Mouse (Mus musculus): ENCODE data around the gene Kncn. TPM values are rescaled to one million over a fixed set of nuclear protein-coding genes. Genes with fewer than 3 reads are reported as not detected.

Gene Kncn
- polyA plus RNA-seq, 1 experiment from 2014 or later: not detected

DNA sequence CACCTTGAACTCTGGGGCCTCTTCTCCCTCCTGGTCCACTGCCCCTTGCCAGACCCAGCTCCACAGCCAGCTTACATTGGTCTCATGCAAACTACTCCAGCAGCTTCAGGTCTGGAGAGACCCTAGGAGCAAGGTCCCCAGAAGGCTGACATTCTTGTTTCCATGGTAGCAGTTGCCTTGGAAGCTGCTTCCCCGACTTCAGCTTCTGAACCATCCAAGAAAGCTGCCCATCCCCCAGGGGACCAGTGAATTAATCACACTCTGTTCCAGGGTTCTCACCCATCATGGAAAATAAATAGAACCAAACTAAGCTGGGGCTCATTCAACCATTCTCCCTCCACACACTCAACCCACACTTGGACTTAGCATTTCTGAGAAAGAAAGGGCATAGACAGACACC lies 3.0 kb upstream of the Kncn start:
- ATAC-seq (ENCODE audit: borderline replicate concordance, extremely low read depth, low FRiP score, low TSS enrichment): no peak
- H3K4me2 ChIP-seq: no peak overlapping the region

DNA sequence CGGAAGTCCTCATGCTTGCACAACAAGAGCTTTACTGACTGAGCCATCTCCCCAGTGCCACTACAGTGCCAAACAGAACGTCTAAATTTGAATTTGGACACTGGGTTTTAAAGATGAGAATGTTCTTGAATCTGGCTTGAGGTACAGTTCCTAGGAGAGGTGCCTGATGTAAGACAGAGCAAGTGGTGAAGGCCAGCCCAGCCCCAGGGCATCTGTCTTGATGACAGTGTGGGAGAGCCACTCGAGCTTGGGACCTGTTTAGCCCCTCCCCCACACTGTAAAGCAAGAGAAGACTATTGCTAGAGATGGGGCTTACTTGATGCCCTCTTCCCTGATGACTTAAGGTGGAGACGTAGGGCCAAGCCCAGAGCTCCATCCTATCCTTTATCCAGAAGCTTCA lies 2.0 kb upstream of the Kncn start:
- no peak overlapping the region for H3K9ac ChIP-seq
- ATAC-seq (ENCODE audit: borderline replicate concordance, extremely low read depth, low FRiP score, low TSS enrichment): no peak
- H3K27ac ChIP-seq: no peak overlapping the region
- no peak overlapping the region for H3K4me3 ChIP-seq
- no peaks in the 10 kb centered on the region for H3K36me3 ChIP-seq
- no peaks in the 10 kb centered on the region for H3K27me3 ChIP-seq
- H3K9me3 ChIP-seq: no peaks in the 10 kb centered on the region
- H3K4me2 ChIP-seq: no peak overlapping the region
- 49% methylated on average over 4 of the region's 4 CpGs for WGBS
- H3K4me1 ChIP-seq: 0 out of 2 replicates have a peak, but pooled peaks cover 7% of the 10 kb centered on the region

More for the DNA sequence above, 3.0 kb upstream of the Kncn start:
- WGBS: 19% methylated on average over 1 of the region's 1 CpGs
- Histone ChIP-seq H3K27ac (no peak overlapping the region), H3K4me3 (no peak overlapping the region), H3K9me3 (no peaks in the 10 kb centered on the region), H3K27me3 (no peaks in the 10 kb centered on the region), H3K9ac (no peak overlapping the region), H3K36me3 (no peaks in the 10 kb centered on the region), H3K4me1 (0 out of 2 replicates have a peak, but pooled peaks cover 7% of the 10 kb centered on the region)

DNA sequence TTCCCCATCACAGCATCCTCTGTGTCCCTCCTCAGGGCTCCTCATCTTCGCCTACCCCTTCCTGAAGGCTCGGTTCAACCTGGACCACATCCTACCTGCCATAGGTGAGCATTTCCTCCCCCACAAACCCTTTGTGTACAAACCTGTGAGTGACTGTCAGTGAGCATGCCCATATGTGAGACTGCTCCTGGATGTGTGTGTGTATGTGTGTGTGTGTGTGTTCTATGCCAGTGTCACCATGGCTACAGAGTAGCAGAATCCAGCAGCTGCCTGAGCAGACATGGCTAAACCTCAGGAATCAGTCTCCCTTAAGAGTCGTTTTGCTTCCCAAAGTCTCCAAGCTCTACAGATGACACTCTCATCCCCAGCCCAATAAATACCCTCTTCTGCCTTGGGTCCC lies 1.6 kb downstream of the Kncn start:
- H3K9ac ChIP-seq: no peak overlapping the region
- WGBS: 60% methylated on average over 3 of the region's 3 CpGs
- no peaks in the 10 kb centered on the region for H3K9me3 ChIP-seq
- no peaks in the 10 kb centered on the region for H3K36me3 ChIP-seq
- H3K4me1 ChIP-seq: peaks cover 7% of the 10 kb centered on the region
- no peak for ATAC-seq (ENCODE audit: borderline replicate concordance, extremely low read depth, low FRiP score, low TSS enrichment)
- H3K27ac ChIP-seq: no peak overlapping the region
- H3K4me3 ChIP-seq: no peak overlapping the region
- H3K27me3 ChIP-seq: peaks cover 17% of the 10 kb centered on the region
- no peak overlapping the region for H3K4me2 ChIP-seq

DNA sequence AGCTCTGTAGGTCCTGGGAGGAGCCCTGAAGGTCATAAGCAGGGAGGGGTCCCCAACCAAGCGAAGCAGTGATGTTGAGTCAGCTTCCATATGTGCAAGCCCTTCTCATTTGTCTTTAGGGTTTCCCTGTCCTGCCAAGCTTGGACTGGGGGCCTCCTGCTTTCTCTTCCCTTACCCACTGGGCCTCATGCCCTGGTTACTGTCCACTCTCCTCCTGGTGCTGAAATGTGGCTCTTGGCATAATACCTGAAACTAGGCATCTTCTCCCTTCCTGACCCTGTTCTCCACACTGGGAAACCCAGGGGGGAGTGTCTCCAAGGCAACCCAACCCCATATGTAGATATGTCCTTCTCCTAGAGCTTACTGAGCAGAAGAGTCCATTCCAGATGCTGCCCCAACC lies 2.7 kb downstream of the Kncn start:
- ATAC-seq (ENCODE audit: borderline replicate concordance, extremely low read depth, low FRiP score, low TSS enrichment): no peak
- H3K4me3 ChIP-seq: no peak overlapping the region
- H3K9ac ChIP-seq: no peak overlapping the region
- H3K9me3 ChIP-seq: no peaks in the 10 kb centered on the region
- no peak overlapping the region for H3K4me2 ChIP-seq
- 23% methylated on average over 1 of the region's 1 CpGs for WGBS
- no peaks in the 10 kb centered on the region for H3K36me3 ChIP-seq
- peaks cover 27% of the 10 kb centered on the region for H3K27me3 ChIP-seq
- H3K4me1 ChIP-seq: peaks cover 8% of the 10 kb centered on the region
- H3K27ac ChIP-seq: no peak overlapping the region

DNA sequence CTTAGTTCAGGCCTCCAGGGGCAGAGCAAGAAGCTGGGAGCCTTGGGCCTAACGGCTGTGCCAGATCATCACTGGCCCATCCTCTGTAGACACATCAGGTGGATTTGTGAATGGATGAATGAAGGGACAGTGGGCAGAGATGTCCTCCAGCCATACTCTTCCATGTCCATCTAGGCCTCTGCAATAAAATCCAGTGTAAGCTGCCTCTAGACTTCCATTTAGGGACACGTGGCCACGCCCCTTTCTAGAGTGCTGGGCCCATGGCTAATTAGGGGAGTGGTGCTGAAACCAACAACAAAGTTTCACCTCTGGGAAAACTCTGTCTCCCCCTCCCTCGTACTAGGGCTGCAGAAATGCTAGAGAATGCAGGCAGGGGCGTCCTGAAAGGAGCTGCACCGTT lies 5.9 kb downstream of the Kncn start:
- peaks cover 32% of the 10 kb centered on the region for H3K27me3 ChIP-seq
- no peak overlapping the region for H3K9ac ChIP-seq
- H3K27ac ChIP-seq: no peak overlapping the region
- no peak for ATAC-seq (ENCODE audit: borderline replicate concordance, extremely low read depth, low FRiP score, low TSS enrichment)
- no peaks in the 10 kb centered on the region for H3K36me3 ChIP-seq
- 9% methylated on average over 6 of the region's 6 CpGs for WGBS
- H3K4me2 ChIP-seq: peak overlapping the region; percentile 46
- no peaks in the 10 kb centered on the region for H3K9me3 ChIP-seq
- peak overlapping the region; percentile 7; the same call in 1 of the 2 replicates for H3K4me3 ChIP-seq
- peaks cover 8% of the 10 kb centered on the region for H3K4me1 ChIP-seq

DNA sequence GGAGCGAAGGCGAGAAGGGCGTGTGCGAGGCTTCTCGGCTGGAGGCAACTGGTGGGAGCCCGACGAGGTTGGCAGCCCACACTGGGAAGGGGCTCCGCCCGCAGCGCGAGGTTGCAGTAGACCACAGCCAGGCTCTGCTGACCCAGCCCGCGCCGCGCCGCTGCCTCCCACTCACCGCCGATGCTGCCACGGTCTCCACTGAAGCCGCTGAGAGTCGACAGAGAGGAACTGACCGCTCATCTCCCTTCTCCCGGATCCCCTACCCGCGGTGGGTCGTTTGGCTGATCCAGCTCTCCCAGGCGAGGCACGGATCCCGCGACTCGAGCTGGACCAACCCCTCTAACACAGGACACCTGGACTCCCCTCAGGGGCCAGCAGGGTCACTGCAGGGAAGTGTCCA lies 6.4 kb downstream of the Kncn start, which contains the start of gene 6430628N08Rik:
Gene 6430628N08Rik (plus strand): TSS at position 113 of the 400 bp plus-strand sequence.
- Histone ChIP-seq H3K4me1 (peaks cover 8% of the 10 kb centered on the region), H3K9me3 (no peaks in the 10 kb centered on the region), H3K36me3 (no peaks in the 10 kb centered on the region), H3K27me3 (peaks cover 36% of the 10 kb centered on the region), H3K4me2 (peak within 1 kb of the TSS; percentile 46), H3K4me3 (peak within 1 kb of the TSS; percentile 7; the same call in 1 of the 2 replicates), H3K27ac (no peak within 1 kb of the TSS), H3K9ac (no peak within 1 kb of the TSS)
- ATAC-seq (ENCODE audit: borderline replicate concordance, extremely low read depth, low FRiP score, low TSS enrichment): no peak
- 1% methylated on average over 31 of the region's 31 CpGs for WGBS

DNA sequence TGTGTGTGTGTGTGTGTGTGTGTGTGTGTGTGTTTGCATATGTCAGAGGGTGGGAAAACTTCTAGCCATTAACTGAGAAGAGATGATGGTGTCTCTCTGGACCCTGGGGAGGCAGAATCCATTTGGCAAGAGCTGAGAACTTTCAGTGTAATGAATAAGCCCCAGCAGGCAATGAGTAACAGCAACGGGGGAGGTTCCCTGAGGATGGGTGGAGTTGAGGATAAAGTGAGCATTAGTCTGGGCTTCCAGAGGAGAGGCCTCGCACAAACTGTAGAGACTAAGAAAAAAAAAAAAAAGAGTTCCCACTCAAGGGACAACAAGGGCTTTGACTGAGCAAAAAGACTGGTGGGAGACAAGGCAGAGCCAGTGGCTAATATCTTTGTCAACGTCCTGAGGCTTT lies 10.1 kb downstream of the Kncn start:
- WGBS: 5% methylated on average over 3 of the region's 3 CpGs
- H3K4me3 ChIP-seq: no peak overlapping the region
- peaks cover 16% of the 10 kb centered on the region for H3K4me1 ChIP-seq
- H3K4me2 ChIP-seq: no peak overlapping the region
- no peaks in the 10 kb centered on the region for H3K9me3 ChIP-seq
- no peak overlapping the region for H3K27ac ChIP-seq
- H3K9ac ChIP-seq: no peak overlapping the region
- peaks cover 72% of the 10 kb centered on the region for H3K27me3 ChIP-seq
- H3K36me3 ChIP-seq: no peaks in the 10 kb centered on the region
- no peak for ATAC-seq (ENCODE audit: borderline replicate concordance, extremely low read depth, low FRiP score, low TSS enrichment)

DNA sequence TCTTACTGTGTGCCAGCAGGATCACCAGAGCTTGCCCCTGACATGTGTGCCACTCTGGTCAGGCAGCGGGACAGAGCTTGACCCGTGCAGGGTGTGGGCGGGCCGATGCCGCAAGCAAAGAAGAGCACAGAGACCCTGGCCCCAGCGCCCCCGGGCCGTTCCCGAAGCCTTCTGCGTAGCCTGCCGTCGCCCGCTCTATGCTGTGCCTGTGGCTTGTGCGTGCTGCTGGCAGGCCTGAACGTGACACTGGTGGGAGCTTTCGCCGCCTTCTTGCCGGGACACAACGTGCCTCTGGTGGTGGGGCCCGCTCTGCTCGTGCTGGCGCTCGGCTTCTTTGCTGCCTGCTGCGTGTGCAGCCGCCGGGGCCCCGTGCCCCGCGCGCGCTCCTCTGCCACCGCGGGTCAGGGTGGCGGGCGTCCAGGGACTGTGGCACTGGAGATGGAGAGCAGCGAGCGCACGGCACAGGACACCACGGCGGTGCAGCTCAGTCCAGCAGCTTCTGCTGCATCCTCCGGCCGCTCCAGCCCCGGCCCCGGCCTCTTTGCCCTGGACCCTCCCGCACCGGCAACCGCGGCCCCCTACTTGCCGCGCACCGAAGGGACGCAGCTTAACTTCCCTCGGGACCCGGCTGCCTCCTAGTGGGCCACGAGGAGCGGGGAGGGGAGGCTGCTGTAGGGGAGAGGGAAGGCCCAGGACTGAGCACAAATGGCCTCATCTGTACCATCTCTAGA lies 13.9 kb downstream of the Kncn start:
- Histone ChIP-seq H3K9ac (peak overlapping the region; percentile 16; the same call in 1 of the 2 replicates), H3K27me3 (peaks cover 68% of the 10 kb centered on the region), H3K4me3 (peak overlapping the region; percentile 37), H3K36me3 (no peaks in the 10 kb centered on the region), H3K9me3 (no peaks in the 10 kb centered on the region), H3K27ac (no peak overlapping the region), H3K4me1 (peaks cover 9% of the 10 kb centered on the region; the same call in 1 of the 2 replicates), H3K4me2 (peak overlapping the region; percentile 80)
- 0 out of 2 replicates have a peak, but pooled peaks have one; percentile 36 for ATAC-seq (ENCODE audit: borderline replicate concordance, extremely low read depth, low FRiP score, low TSS enrichment)
- WGBS: 1% methylated on average over 55 of the region's 56 CpGs

DNA sequence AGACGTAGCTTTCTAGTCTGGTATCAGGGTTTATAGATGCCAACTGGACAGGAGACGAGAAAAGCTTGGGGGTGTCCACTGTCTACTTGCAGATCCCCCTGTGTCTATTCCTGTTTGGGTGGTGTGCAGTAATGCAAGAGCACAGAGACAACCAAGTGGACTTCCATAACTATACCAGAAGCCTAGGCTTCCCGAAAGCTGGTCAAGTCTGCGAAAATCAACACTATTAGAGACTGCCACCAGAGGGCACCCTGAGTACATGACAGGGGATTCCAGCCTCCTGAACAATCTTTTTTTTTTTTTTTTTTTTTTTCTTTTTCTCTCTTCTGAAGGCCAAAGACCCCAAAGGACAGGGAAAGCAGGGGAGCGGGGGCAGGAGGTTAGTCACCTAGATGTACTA lies 18.6 kb downstream of the Kncn start:
- H3K27me3 ChIP-seq: peaks cover 72% of the 10 kb centered on the region
- H3K4me3 ChIP-seq: no peak overlapping the region
- H3K4me1 ChIP-seq: peaks cover 8% of the 10 kb centered on the region; the same call in 1 of the 2 replicates
- no peak for ATAC-seq (ENCODE audit: borderline replicate concordance, extremely low read depth, low FRiP score, low TSS enrichment)
- no peak overlapping the region for H3K9ac ChIP-seq
- no peak overlapping the region for H3K27ac ChIP-seq
- 15% methylated on average over 5 of the region's 5 CpGs for WGBS
- H3K4me2 ChIP-seq: no peak overlapping the region
- H3K36me3 ChIP-seq: no peaks in the 10 kb centered on the region
- H3K9me3 ChIP-seq: no peaks in the 10 kb centered on the region

DNA sequence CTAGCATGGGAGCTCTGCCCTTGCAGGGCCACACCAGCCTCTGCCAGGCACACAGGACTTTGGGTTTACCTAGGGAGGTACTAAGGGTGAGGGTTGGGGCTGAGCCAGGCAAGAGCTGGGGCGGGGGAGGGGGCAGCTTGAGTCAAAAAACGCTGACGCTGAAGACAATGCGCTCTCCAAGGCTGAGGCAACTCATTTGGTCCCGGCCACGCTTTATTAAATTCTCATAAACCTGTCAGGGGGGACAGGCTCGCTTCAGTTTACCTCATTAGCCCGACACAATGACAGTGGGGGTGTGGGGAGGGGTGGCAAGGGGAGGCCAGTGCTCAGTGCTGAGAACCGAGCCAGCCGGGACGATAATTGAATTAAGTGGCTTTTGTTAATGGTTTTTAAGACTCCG lies 20.2 kb downstream of the Kncn start:
- WGBS: 19% methylated on average over 12 of the region's 12 CpGs
- Histone ChIP-seq H3K9ac (no peak overlapping the region), H3K27me3 (peaks cover 56% of the 10 kb centered on the region), H3K4me3 (no peak overlapping the region), H3K36me3 (no peaks in the 10 kb centered on the region), H3K27ac (no peak overlapping the region), H3K4me1 (no peaks in the 10 kb centered on the region; the same call in 1 of the 2 replicates), H3K4me2 (no peak overlapping the region), H3K9me3 (no peaks in the 10 kb centered on the region)
- ATAC-seq (ENCODE audit: borderline replicate concordance, extremely low read depth, low FRiP score, low TSS enrichment): no peak

DNA sequence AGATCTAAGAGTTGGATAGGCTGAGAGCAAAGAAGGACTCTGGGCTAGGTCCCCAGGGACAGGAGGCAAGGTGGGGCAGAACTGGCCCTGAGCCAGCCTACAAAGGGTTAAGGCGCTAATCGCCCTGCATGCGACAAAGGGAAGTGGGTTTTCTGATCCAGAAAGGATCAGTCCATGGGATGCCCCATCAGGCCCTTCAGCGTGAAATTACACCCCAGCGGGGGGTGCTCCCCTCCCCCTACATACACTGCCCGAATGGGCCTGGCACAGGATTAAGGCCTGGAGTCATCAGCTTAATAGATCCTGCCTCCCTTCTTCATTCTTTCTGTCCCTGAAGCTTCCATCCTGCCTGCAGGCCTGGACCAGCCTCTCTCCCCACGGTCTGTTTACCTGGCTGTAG lies 21.5 kb downstream of the Kncn start:
- Histone ChIP-seq H3K9me3 (no peaks in the 10 kb centered on the region), H3K9ac (no peak overlapping the region), H3K27me3 (peaks cover 44% of the 10 kb centered on the region), H3K4me1 (no peaks in the 10 kb centered on the region; the same call in 1 of the 2 replicates), H3K27ac (no peak overlapping the region), H3K36me3 (no peaks in the 10 kb centered on the region), H3K4me3 (no peak overlapping the region), H3K4me2 (no peak overlapping the region)
- WGBS: 14% methylated on average over 7 of the region's 7 CpGs
- ATAC-seq (ENCODE audit: borderline replicate concordance, extremely low read depth, low FRiP score, low TSS enrichment): no peak

DNA sequence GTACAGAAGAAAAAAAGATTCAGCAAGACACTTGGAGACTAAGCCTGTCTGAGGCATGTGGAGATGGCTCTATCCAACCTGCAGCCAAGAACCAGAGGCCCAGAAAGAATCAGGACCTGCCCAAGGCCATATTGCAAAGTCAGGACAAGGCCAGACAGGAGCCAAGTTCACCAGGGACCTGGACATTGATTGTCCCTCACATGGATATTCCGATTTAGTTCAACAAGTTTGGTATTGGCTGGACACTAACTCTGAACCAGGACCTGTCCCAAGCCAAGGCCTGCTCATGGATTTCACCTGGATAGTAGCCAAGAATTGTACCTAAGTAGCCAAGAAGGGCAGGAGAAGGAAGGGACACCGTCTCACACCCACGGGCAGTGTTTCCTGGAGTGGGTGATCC lies 22.6 kb downstream of the Kncn start:
- no peak for ATAC-seq (ENCODE audit: borderline replicate concordance, extremely low read depth, low FRiP score, low TSS enrichment)
- Histone ChIP-seq H3K27ac (no peak overlapping the region), H3K9me3 (no peaks in the 10 kb centered on the region), H3K4me2 (no peak overlapping the region), H3K4me1 (no peaks in the 10 kb centered on the region; the same call in 1 of the 2 replicates), H3K9ac (no peak overlapping the region), H3K27me3 (peaks cover 37% of the 10 kb centered on the region), H3K4me3 (no peak overlapping the region), H3K36me3 (no peaks in the 10 kb centered on the region)
- WGBS: 72% methylated on average over 3 of the region's 3 CpGs

All from lung, embryonic 15.5 days (tissue).